Mouse (Mus musculus) lung, adult 2 months (tissue): Measurements from ENCODE around the gene Caap1. TPM values are rescaled to one million over a fixed set of nuclear protein-coding genes. Genes with fewer than 3 reads are reported as not detected.

Experiments used
- DNase-seq: peaks from one replicate; pipeline ENCODE4 v3.0.0; 2022
- H3K4me1 ChIP-seq: fragments of 200-500 bp; 2 replicates; pipeline ENCODE4 v1.6.1; 2011; ENCODE audit warnings: low read length; ENCODE audit not compliant: control insufficient read depth, insufficient read depth
- H3K4me3 ChIP-seq: fragments of 200-500 bp; replicated peaks from 2 replicates; pipeline ENCODE3; 2011; ENCODE audit warnings: low read depth, mild to moderate bottlenecking, control low read depth, low read length; ENCODE audit errors: extremely low read depth
- CTCF ChIP-seq: fragments of 200-500 bp; IDR thresholded peaks from 2 replicates; pipeline ENCODE4 v1.5.1; 2011; ENCODE audit warnings: mild to moderate bottlenecking, low read length, control low read depth; ENCODE audit not compliant: insufficient read depth
- POLR2A ChIP-seq: fragments of 200-500 bp; IDR thresholded peaks from 2 replicates; pipeline ENCODE4 v1.6.1; 2011; ENCODE audit warnings: low read depth, mild to moderate bottlenecking, control low read depth, low read length, borderline replicate concordance; ENCODE audit errors: extremely low read depth
- WGBS: fragments of 180-500 bp; shearing (Covaris S2); methylation state at CpG from one replicate; pipeline ENCODE4 v1.1.7; 2018; 5-methylcytosine and 5-hydroxymethylcytosine counted together
- polyA plus RNA-seq: library from polyadenylated mRNA; depleted of rRNA; stranded (reverse); fragments of >200 nt; gene quantifications from 2 replicates; pipeline ENCODE4 v1.2.3, GENCODE M21; 2012

Caap1 gene
- polyA plus RNA-seq, 1 experiment = 5.2 TPM

- DNase-seq = no peak
- Histone ChIP-seq H3K4me1 (no peaks in the 10 kb centered on the region), H3K4me3 (no peak overlapping the region)
- TF ChIP-seq POLR2A (no peak), CTCF (no peak)
Measured at GRCm38 (mm10) chr4:94564297-94564696, 7.7 kb upstream of the Caap1 start.

GRCm38 (mm10) chr4:94561954-94562648, 5.5 kb upstream of the Caap1 start:
- DNase-seq = no peak
- no peaks in the 10 kb centered on the region for H3K4me1 ChIP-seq
- TF ChIP-seq POLR2A (no peak), CTCF (no peak)
- WGBS = 69% methylated on average over 7 of the region's 7 CpGs
- H3K4me3 ChIP-seq = no peak overlapping the region

GRCm38 (mm10) chr4:94560316-94560715, 3.7 kb upstream of the Caap1 start:
- no peak for TF ChIP-seq CTCF
- no peak for TF ChIP-seq POLR2A
- no peaks in the 10 kb centered on the region; the same call in 1 of the 2 replicates for H3K4me1 ChIP-seq
- no peak overlapping the region for H3K4me3 ChIP-seq
- no peak for DNase-seq
- WGBS = 74% methylated on average over 1 of the region's 1 CpGs

DNA sequence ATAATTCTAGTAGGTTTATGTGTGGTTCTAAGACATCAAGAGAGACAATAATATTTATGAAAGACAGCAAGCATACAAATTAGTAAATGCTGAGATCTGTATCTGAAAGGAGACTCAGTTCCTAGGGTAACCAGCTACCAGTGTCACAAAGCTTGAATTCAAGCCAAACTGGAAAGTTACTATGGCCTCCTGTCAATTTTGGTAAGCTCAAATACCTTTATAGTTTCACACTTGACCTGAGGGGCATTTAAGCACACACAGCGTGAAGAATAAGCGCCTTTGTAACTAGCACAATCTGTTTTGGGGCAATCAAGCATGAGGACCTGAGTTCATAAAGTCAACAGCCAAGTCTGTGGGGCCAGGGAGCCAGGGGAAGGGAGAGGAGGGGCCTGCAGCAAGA, 2.7 kb upstream of the Caap1 start:
- Histone ChIP-seq H3K4me3 (no peak overlapping the region), H3K4me1 (peaks cover 2% of the 10 kb centered on the region; the same call in 1 of the 2 replicates)
- no peak for DNase-seq
- WGBS = 76% methylated on average over 2 of the region's 2 CpGs
- TF ChIP-seq POLR2A = no peak
- no peak for TF ChIP-seq CTCF

GRCm38 (mm10) chr4:94557145-94557544, 549 bp upstream of the Caap1 start:
- TF ChIP-seq POLR2A (no peak), CTCF (no peak)
- H3K4me3 ChIP-seq = no peak overlapping the region
- DNase-seq = no peak
- 70% methylated on average over 7 of the region's 7 CpGs for WGBS
- H3K4me1 ChIP-seq = peaks cover 2% of the 10 kb centered on the region; the same call in 1 of the 2 replicates

- no peak overlapping the region for H3K4me3 ChIP-seq
- WGBS = 92% methylated on average over 5 of the region's 5 CpGs
- TF ChIP-seq CTCF (no peak), POLR2A (no peak)
- no peak for DNase-seq
- peaks cover 2% of the 10 kb centered on the region; the same call in 1 of the 2 replicates for H3K4me1 ChIP-seq
Measured at GRCm38 (mm10) chr4:94554955-94555494, 1.6 kb downstream of the Caap1 start.

DNA sequence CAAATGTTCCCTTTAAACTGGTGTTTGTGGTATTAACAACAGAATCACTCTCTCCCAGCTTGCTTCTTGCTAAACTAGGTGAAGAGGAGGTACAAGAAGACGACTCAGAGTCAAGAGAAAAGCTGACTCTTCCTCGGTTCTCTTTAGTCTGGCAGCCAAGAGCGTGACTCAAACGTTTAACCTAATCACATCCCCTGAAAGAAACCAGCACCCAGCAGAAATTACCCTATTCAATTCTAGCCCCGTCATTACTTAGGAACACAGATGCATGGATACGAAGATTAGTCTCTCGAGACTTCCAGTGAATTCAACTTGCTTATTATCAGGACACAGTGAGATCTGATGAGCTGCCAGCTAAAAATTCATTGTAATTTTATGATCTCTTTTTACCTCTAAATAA, 12.3 kb downstream of the Caap1 start:
- no peaks in the 10 kb centered on the region for H3K4me1 ChIP-seq
- H3K4me3 ChIP-seq = no peak overlapping the region
- WGBS = 85% methylated on average over 7 of the region's 7 CpGs
- no peak for TF ChIP-seq CTCF
- TF ChIP-seq POLR2A = no peak
- no peak for DNase-seq

GRCm38 (mm10) chr4:94543041-94543440, 13.6 kb downstream of the Caap1 start:
- WGBS = 88% methylated on average over 4 of the region's 4 CpGs
- no peaks in the 10 kb centered on the region for H3K4me1 ChIP-seq
- TF ChIP-seq CTCF (no peak), POLR2A (no peak)
- H3K4me3 ChIP-seq = no peak overlapping the region
- DNase-seq = no peak

GRCm38 (mm10) chr4:94533205-94533604, 23.4 kb downstream of the Caap1 start:
- TF ChIP-seq POLR2A (no peak), CTCF (no peak)
- no peak for DNase-seq
- H3K4me3 ChIP-seq = no peak overlapping the region
- H3K4me1 ChIP-seq = no peaks in the 10 kb centered on the region

DNA sequence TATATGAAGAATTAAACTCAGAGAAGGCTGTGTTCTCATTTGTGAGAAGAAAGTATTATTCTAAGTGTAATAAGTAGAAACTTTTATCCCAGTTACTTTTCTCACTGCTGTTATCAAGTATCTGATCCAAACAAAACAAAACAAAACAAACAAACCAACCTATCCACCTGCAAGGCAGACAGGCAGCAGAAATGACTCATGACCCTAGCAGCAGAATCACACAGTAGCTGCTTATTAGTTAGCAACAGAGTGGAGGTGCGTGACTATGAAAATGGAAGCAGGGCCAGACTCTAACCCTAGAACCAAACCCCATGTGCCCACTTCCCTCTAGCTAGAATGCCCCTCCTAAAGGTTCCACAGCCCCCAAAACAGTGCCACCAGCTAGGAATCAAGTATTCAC, 27.1 kb downstream of the Caap1 start:
- no peak overlapping the region for H3K4me3 ChIP-seq
- H3K4me1 ChIP-seq = no peaks in the 10 kb centered on the region
- no peak for DNase-seq
- TF ChIP-seq CTCF = no peak
- no peak for TF ChIP-seq POLR2A
- WGBS = 97% methylated on average over 1 of the region's 1 CpGs

GRCm38 (mm10) chr4:94523321-94523720, 33.3 kb downstream of the Caap1 start:
- no peak for DNase-seq
- no peaks in the 10 kb centered on the region for H3K4me1 ChIP-seq
- no peak overlapping the region for H3K4me3 ChIP-seq
- TF ChIP-seq POLR2A = no peak
- TF ChIP-seq CTCF = no peak

- no peak overlapping the region for H3K4me3 ChIP-seq
- TF ChIP-seq POLR2A (no peak), CTCF (0 out of 2 replicates have a peak, but pooled peaks have one; percentile 10)
- 65% methylated on average over 4 of the region's 4 CpGs for WGBS
- no peaks in the 10 kb centered on the region; the same call in 1 of the 2 replicates for H3K4me1 ChIP-seq
- peak; percentile 21 for DNase-seq
Measured at GRCm38 (mm10) chr4:94517631-94518030, 39.0 kb downstream of the Caap1 start.
